Mouse (Mus musculus): ENCODE measurements around the gene Tmem213. TPM values are rescaled to one million over a fixed set of nuclear protein-coding genes. Genes with fewer than 3 reads are reported as not detected.

Tmem213 gene
- total RNA-seq (2021), result not detected
- long read RNA-seq, experiment 1, result 0 reads
- long read RNA-seq, experiment 2, result 0 reads

GRCm38 (mm10) chr6:38109160-38109795 is at the start of gene Tmem213:
Gene Tmem213, plus strand, starts transcription at chr6:38109255.
- DNase-seq (ENCODE audit: low spot score in 2 of 2), result no peak
- intact Hi-C loops (cut with DNase I), result no loop called here

- intact Hi-C loops (cut with DNase I), result loop anchor here (5.0 to 10.0 kb wide), 3 partner anchors 190 to 597 kb away; partner anchors contain the start of gene Trim24
- DNase-seq (ENCODE audit: low spot score in 2 of 2), result no peak
Measured at GRCm38 (mm10) chr6:38064621-38065020, 44.4 kb upstream of the Tmem213 start.

DNA sequence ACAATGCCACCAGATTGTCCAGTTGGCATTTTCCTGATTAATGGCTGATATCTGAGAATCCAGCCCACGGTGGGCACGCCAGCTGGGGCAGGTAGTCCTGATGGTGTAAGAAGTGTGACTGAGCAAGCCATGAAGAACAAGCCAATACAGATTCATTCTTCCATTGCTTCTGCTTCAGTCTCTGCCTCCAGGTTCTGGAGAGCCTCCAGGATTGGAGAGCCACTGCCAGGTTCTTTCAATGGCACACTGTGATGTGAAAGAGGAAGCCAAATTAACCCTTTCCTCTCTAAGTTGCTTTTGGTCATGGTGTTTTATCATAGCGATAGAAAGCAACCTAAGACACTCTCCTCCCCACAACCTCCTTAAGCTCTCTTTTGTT is 43.9 kb upstream of the Tmem213 start:
- intact Hi-C loops (cut with DNase I), result loop anchor here (5.0 to 10.0 kb wide), 3 partner anchors 190 to 598 kb away; partner anchors contain the start of gene Trim24
- peak; percentile 66 to 79 for DNase-seq (ENCODE audit: low spot score in 2 of 2)

DNA sequence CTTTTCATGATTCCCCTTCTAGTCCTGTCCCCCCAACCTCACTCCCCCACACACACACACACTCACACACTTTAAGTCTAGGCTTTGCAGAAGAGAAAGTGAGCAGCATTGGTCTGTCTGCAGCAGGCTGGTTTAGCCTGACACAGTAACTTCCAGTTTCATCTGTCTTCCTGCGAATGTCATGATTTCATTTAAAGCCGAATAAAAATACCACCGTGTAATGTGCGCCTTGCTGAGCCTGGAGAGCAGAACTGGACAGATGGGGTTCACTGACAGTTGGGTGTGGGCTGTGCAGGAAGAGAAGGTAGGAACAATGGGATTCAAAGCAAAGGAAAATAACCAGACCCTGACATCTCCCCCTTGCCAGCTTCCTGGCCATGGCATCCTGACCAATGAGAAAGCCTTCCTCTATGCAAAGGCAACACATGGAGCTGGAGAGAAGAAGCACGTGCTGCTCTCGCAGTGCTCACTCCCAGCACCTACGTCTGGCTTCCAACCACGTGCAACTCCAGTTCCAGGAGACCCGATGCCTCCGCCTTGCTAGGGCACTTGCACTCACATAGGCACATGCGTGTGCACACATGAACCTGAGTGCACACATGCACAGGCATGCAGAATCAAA is 43.4 kb upstream of the Tmem213 start:
- DNase-seq (ENCODE audit: low spot score in 2 of 2), result peak; percentile 30 to 45
- intact Hi-C loops (cut with DNase I), result loop anchor here (1.0 to 10.0 kb wide), 4 partner anchors 58 to 598 kb away; partner anchors contain the start of gene Trim24

GRCm38 (mm10) chr6:38066215-38066614 is 42.8 kb upstream of the Tmem213 start:
- intact Hi-C loops (cut with DNase I), result loop anchor here (1.0 to 10.0 kb wide), 4 partner anchors 59 to 599 kb away; partner anchors contain the start of gene Trim24
- peak; percentile 68 to 78 for DNase-seq (ENCODE audit: low spot score in 2 of 2)

GRCm38 (mm10) chr6:38071256-38071655 is 37.8 kb upstream of the Tmem213 start:
- intact Hi-C loops (cut with DNase I), result no loop called here
- DNase-seq (ENCODE audit: low spot score in 2 of 2), result no peak

- intact Hi-C loops (cut with DNase I), result no loop called here
- no peak for DNase-seq (ENCODE audit: low spot score in 2 of 2)
Measured at GRCm38 (mm10) chr6:38072137-38072796, 36.8 kb upstream of the Tmem213 start.

DNA sequence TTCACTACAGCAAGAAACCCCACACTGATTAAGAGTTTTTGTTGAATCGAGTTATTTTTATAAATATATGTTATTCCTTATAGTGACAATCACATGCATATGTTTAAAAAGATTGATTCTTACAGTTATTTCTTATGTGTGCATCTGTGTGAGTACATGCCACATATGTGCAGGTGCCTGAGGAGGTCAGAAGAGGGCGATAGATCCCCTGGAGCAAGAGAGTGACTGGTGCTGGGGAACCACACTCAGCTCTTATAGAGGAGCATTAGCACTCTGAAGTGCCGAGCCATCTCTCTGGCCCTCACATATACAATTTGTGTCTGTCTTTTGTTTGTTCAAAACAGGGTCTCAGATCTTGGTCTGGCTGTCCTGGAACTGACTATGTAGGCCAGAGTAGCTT is 35.5 kb upstream of the Tmem213 start:
- no peak for DNase-seq (ENCODE audit: low spot score in 2 of 2)
- intact Hi-C loops (cut with DNase I), result no loop called here

GRCm38 (mm10) chr6:38080364-38080763 is 28.7 kb upstream of the Tmem213 start:
- peak; percentile 6 to 41 for DNase-seq (ENCODE audit: low spot score in 2 of 2)
- intact Hi-C loops (cut with DNase I), result no loop called here

GRCm38 (mm10) chr6:38081727-38082341 is 27.2 kb upstream of the Tmem213 start:
- no peak for DNase-seq (ENCODE audit: low spot score in 2 of 2)
- intact Hi-C loops (cut with DNase I), result no loop called here

DNA sequence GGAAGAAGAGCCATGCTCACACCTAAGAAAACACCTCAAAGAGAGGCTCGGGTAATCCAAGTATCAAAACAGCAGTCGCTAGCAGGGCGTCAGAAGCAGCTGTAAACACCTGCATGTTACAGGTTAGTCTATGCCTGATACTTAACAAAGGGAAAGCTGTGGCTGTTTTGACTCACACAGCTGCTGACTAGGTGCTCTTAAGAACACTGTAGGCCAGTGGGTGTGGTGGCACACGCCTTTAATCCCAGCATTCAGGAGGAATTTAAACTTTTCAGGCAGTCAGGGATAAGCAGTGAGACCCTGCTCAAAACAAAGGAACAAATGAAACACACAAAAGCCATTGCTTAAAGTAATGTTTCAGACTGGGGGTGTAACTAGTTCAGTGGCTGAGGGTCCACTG is 25.9 kb upstream of the Tmem213 start:
- no peak for DNase-seq (ENCODE audit: low spot score in 2 of 2)
- intact Hi-C loops (cut with DNase I), result no loop called here

DNA sequence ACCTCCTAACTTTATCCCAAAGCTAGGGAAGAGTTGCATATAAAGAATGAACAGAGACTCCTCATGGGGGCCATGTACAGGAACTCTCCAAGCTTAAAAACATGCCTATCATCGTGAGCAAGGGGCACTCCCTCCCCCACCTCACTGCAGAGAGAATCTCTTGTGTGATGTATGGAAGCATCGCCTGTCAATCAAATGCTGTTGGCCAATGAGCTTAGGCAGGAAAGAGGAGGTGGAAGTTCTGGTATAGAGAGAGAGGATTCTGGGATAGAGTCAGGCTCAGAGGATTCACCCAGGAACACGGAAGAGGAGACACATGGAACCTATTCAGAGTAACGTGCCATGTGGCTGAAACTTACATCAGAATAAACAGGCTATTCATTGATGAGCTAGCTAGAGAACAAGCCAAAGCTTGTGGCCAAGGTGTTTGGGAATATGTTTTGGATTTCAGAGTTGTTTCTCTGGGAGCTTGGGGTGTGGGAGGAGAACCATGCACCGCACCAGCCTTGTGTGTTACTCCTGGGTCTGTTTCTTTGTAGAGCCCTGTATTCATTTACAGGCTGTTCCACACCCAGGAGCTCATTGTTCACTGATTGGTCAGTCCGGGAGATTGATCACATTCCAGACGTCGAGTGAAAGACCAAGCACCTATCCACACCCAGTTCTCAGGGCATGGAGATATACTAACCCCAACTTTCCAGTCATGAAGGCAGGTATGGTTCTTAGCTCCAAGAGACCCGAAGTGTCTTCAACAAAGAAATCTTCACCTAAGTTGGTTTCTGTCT is 21.6 kb upstream of the Tmem213 start:
- DNase-seq (ENCODE audit: low spot score in 2 of 2), result no peak
- intact Hi-C loops (cut with DNase I), result no loop called here

DNA sequence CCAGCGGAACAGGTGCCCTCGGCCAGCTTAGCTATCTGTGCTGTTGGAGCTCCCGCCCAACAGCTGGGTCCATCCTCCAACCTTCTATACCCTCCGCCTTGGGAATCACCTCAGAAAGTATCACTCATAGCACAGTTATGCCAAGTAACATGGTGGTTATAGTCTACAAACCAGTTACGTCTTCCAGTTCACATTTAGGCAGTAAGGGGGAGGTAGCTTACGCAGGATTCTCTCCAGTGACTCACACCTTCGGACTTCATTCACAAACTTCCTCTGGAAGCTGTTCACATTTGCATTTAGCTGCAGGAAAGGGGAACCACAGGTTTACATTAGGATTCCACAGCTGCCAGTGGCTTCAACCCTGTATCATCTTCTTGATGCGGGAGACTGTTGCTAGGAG is 16.5 kb upstream of the Tmem213 start:
- intact Hi-C loops (cut with DNase I), result no loop called here
- DNase-seq (ENCODE audit: low spot score in 2 of 2), result no peak

DNA sequence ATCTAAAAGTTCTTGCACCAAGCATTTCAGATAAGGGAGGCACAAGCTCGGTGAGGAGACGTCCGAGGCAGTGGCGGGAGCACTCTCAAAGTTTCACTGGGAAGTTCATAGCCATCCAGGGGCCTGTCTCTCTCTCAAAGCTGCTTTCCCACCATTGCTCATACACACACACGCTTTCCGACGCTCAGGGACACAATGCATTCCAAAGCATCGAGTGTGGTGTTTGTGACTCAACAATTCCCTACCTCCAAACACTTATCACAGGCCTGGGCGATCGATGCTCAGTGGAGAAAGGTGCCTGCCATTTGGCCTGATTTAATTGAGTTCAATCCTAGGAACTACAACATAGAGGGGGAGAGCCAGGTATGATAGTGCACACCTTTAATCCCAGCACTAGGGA is 14.4 kb upstream of the Tmem213 start:
- DNase-seq (ENCODE audit: low spot score in 2 of 2), result no peak
- intact Hi-C loops (cut with DNase I), result no loop called here

DNA sequence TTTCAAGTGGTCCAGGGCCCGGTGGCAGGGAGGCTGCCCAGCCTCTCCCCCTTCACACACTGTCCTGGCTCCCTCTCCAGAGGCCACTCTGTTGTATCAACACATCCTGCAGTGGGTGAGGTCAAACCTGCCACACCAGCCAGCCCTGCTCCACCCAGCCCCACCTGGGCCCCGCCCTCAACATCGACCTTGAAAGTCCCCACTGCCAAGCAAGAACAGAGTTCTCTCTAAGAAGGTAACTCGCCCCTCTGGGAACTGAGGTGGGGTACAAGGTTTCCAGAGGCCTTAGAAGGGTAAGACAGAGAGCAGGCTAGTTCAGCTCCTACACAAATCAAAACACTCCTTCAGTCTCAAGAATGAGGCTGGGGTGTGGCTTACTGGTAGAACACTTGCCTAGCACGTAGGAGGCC is 12.1 kb upstream of the Tmem213 start:
- intact Hi-C loops (cut with DNase I), result no loop called here
- DNase-seq (ENCODE audit: low spot score in 2 of 2), result no peak

- DNase-seq (ENCODE audit: low spot score in 2 of 2), result no peak
- intact Hi-C loops (cut with DNase I), result no loop called here
Measured at GRCm38 (mm10) chr6:38102216-38102795, 6.7 kb upstream of the Tmem213 start.

GRCm38 (mm10) chr6:38103775-38104174 is 5.3 kb upstream of the Tmem213 start:
- no peak for DNase-seq (ENCODE audit: low spot score in 2 of 2)
- intact Hi-C loops (cut with DNase I), result no loop called here

- no peak for DNase-seq (ENCODE audit: low spot score in 2 of 2)
- intact Hi-C loops (cut with DNase I), result no loop called here
Measured at GRCm38 (mm10) chr6:38105924-38106323, 3.1 kb upstream of the Tmem213 start.

GRCm38 (mm10) chr6:38108449-38108848 is 606 bp upstream of the Tmem213 start:
- intact Hi-C loops (cut with DNase I), result no loop called here
- DNase-seq (ENCODE audit: low spot score in 2 of 2), result no peak

Data from left cerebral cortex, postnatal 14 days (tissue).